Mouse (Mus musculus): Measurements from ENCODE around the gene Zmynd8. TPM values are rescaled to one million over a fixed set of nuclear protein-coding genes. Genes with fewer than 3 reads are reported as not detected.
"Not testable (repeated sequence)": the region's sequence is repeated elsewhere in the genome, so short reads cannot be mapped to it uniquely, and the experiment has no call there.

Zmynd8 gene
- polyA plus RNA-seq, 1 experiment: 35.3 TPM

DNA sequence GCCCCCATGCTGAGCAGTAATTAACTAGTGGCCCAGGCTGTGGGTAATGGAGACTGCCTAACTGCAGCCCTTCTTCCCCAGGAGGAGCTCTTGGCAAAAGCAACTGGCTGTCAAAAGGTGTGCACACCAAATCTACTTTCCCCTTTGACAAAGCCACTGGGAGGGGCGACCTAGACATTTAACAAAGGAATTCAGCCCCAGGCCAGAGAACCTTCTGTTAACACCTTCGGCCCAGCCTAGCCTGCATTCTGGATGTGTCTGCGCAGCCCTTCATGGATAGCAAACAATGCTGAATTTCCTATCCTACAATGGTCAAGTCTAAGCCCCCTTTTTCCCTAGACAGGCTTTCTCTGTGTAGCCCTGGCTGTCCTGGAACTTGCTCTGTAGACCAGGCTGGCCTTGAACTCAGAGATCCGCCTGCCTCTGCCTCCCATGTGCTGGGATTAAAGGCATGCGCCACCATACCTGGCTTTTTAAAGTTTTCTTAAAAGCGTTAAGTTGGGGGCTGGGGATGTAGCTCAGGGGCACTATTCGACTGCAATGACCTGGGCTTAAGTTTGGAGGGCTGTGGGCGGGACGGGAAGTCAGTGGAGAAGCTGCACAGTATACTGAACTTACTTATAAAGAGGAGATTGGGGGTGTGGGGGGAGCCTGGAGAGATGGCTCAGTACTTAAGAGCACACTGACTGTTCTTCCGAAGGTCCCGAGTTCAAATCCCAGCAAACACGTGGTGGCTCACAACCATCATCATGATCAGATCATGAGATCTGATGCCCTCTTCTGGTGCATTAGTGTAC, 90.4 kb downstream of the Zmynd8 start:
- no peak for DNase-seq (ENCODE audit: low spot score)

GRCm38 (mm10) chr2:165800174-165800573, 98.6 kb downstream of the Zmynd8 start:
- DNase-seq (ENCODE audit: low spot score): not testable (repeated sequence)

- no peak for DNase-seq (ENCODE audit: low spot score)
Measured at GRCm38 (mm10) chr2:165797876-165798275, 100.9 kb downstream of the Zmynd8 start.

DNA sequence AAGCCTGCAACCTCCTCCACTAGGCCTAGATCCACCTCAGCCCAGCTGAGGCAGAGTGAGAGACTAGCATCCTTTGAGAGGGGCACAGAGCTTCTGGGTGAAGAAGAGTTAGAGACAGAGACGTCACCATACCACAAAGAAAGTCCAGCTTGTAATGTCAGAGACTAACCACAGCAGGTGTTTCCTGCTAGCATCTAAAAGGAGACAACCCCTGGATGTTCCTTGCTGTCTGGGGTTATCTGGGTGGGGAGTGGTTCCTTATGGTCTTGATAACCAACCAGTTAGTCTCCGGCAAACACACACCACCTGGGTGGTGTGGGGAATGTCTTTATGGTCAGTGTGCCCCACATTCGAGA, 105.6 kb downstream of the Zmynd8 start:
- no peak for DNase-seq (ENCODE audit: low spot score)

DNA sequence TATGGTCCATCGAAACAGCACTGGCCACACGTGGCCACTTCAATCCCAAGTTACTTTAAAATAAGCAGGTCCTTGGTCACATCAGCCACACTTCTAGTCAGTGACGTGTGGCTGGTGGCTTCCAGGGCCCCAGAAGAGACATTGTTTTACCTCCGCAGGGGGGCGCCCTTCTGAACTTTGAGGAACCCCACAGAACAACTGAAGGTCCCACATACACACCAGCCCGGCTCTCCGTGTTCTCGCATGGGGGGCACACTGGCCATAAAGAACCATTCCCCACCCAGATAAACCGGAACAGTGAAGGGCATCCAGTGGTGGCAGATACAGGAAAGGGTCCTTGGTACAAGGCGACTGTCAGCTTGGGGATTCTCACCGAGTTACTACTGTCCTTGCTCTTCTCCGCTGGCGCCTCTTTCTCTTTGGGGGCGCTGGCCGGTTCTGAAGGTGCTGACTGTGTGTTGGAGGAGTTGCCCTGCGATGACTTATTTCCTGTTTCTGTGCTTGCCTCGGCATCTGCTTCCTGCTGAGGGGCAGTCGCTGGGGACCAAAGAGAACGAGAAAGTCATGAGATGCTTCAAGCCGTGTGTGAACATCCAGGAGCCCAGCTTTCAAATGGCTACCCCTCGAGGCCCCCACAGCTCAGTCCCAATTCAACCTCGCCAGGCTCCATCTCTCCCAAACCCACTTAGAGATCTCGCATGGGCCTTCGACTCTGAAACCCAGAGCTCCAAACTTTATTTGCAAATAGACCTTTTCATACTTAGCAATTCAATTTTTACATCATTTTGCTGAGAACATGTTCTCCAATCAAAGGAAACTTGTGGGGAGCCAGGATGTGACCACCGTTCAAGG, 106.2 kb downstream of the Zmynd8 start:
- DNase-seq (ENCODE audit: low spot score): no peak

- DNase-seq (ENCODE audit: low spot score): no peak
Measured at GRCm38 (mm10) chr2:165791657-165792056, 107.2 kb downstream of the Zmynd8 start.

DNA sequence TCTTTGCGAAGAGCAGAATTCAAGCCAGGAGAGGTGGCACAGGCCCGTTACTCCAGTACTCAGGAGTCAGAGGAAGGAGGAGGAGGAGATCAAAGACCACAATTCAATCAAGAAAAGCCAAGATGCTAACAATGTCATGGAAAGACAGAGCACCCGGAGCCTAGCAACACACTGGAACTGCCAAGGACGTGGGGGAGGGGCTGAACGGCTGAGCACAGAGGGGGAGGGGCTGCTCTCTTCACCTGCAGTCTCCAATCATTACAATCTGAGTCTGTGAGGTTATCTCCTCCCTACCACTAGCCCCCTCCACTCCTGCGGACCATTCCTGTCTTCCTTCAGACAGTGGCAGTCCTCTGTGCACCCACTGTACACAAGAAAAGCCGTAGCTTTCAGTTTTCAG, 107.8 kb downstream of the Zmynd8 start:
- no peak for DNase-seq (ENCODE audit: low spot score)

DNA sequence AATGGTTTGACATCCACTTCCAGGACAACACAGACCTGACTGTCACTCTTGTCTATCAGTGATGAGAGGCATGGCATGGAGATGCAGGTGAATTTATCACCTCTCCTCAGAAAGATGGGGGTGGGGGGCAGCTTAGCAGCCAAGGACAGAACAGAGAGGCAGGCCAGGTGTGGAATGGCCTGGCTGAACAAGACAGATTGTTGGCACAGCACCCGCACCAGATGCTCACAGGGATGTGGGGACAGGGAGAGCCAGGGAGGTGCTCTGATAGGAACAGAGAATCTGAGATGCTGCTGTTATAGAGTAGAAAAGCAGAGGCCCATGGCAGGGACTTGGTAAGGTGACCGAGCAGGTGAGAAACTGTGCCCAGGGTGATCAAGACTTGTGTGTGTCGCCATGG, 109.1 kb downstream of the Zmynd8 start:
- no peak for DNase-seq (ENCODE audit: low spot score)

- no peak for DNase-seq (ENCODE audit: low spot score)
Measured at GRCm38 (mm10) chr2:165788796-165789195, 110.0 kb downstream of the Zmynd8 start.

- DNase-seq (ENCODE audit: low spot score): no peak
Measured at GRCm38 (mm10) chr2:165788005-165788404, 110.8 kb downstream of the Zmynd8 start.

GRCm38 (mm10) chr2:165786467-165786866, 112.3 kb downstream of the Zmynd8 start:
- DNase-seq (ENCODE audit: low spot score): no peak

- no peak for DNase-seq (ENCODE audit: low spot score)
Measured at GRCm38 (mm10) chr2:165785312-165786036, 113.3 kb downstream of the Zmynd8 start.

GRCm38 (mm10) chr2:165782324-165782723, 116.5 kb downstream of the Zmynd8 start:
- peak; percentile 54 for DNase-seq (ENCODE audit: low spot score)

- DNase-seq (ENCODE audit: low spot score): no peak
Measured at GRCm38 (mm10) chr2:165778927-165779326, 119.9 kb downstream of the Zmynd8 start.

- DNase-seq (ENCODE audit: low spot score): no peak
Measured at GRCm38 (mm10) chr2:165769375-165769948, 129.4 kb downstream of the Zmynd8 start.

GRCm38 (mm10) chr2:165768805-165769358, 129.9 kb downstream of the Zmynd8 start:
- no peak for DNase-seq (ENCODE audit: low spot score)

DNA sequence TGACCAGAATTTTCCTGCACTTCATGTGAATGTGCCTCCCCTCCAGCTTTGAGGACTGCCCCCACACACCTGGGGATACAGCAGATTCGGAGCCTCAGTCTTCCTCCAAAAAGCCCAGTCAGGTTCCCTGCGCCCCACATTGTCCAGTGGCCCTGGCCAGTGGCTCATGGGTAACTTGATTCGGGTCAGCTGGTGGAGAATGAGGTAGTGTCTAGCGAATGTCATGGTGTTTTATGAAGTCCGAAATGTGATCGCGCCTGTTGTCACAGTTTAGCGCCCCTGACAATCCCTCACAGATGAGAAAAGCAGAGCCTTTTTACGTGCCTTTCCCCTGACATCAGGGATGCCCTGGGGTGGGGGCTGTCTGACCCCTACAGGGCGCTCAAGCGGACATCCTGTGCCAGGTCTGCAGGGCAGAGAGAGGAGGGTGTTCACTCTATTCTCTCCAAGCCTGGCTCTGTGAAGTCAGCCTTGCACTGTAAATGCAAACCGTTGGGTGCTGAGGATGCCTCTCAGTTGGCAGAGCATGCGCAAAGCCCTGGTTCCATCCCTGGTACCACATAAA, 139.3 kb downstream of the Zmynd8 start:
- DNase-seq (ENCODE audit: low spot score): no peak

- no peak for DNase-seq (ENCODE audit: low spot score)
Measured at GRCm38 (mm10) chr2:165758534-165758933, 140.3 kb downstream of the Zmynd8 start.

- DNase-seq (ENCODE audit: low spot score): no peak
Measured at GRCm38 (mm10) chr2:165757799-165758198, 141.0 kb downstream of the Zmynd8 start.

GRCm38 (mm10) chr2:165752704-165753103, 146.1 kb downstream of the Zmynd8 start:
- DNase-seq (ENCODE audit: low spot score): no peak

DNA sequence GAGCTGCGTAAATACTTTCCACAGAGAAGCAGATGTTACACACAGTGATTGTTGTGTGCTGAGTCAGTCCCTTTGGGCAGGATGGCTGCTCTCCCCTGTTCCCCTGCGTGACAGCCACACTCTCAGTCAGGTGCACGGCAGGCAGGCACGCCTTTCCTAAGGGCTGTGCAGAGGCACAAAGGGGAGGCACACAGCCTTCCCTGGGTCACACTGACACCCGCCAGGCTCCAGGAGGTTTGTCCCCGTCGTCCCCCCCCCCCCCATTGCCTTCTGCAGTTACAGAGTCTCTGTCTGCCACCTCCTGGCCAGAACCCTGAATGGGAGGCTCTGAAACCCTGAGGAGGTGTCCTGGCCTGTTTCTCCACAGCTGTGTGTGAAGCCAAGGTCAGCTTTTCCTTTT, 147.7 kb downstream of the Zmynd8 start:
- no peak for DNase-seq (ENCODE audit: low spot score)
